Mouse (Mus musculus) frontal cortex, postnatal 25 days (tissue): ENCODE results near the gene Dennd1b.

Source experiments
- DNase-seq, 2 experiments: peaks; one replicate each; pipeline ENCODE4 v3.0.0; 2022; ENCODE audit warnings: low spot score in 2 of 2

Gene Dennd1b

DNA sequence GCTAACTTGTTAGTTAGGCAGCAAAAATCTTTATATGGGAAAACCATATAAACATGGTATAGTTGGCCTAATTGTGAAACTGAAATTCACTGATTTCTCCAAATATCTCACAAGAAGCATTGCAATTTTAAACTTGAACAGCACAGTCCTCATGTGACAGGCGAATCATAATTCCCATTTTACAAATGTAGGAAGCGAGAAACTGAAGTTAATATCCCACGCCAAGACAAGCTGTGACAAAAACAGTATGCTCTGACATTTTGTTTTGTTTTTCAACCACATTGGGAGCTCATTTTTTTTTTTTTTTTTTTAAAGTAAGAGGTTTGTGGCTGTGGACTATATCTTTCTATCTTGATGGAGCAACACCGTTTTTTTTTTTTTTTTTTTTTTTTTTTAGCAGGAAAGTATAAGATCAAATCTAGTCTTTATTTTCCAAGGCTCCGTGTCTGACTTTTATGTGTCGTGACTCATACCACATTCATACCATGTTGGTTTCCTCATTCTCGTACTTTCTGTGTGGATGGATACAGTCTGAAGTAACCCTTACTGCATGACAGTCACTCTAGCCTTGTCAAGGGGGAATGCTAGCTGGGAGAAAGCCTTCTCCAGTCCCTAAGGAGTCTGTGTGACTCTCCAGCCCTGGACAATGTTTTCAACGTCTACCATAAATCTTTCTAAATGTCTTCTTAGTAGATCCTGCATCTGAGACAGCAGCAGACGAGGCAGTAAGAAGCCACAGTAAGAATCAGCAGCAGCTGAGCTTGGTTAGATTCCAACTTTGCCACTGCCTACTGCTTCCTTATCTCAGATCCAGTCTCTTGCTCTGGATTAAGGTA is 751 bp upstream of the Dennd1b start:
- DNase-seq = no peak

DNA sequence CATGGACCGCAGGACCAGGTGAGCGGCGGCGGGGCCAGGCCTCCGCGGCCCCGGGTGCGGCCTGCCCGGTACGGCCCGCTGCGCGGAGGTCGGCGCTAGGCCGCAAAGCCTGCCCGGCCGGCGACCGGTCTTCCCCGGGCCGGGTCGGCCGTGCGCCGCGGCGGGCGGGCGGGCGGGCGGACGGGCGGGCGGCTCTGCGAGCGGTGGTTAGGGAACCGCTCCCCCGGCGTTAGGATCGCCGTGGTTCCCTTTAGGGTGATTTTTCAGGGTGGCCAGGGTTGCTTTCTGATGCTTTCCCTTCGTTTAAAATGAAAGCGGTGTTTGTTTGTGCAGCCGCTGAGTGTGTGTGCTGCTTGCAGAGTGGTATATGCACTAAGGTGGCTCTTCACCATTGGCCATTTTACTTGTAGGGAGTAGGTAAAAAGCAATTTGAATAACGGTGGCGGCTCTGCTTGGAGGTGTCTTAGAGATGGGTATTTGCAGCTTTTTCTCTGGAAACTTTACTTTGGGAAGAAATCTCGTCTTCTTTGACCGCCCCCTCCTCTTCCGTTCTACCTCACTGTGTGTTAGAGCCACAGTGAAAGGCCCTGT is 728 bp downstream of the Dennd1b start:
- DNase-seq = peak in 1 of 2 experiments; percentile 24

DNA sequence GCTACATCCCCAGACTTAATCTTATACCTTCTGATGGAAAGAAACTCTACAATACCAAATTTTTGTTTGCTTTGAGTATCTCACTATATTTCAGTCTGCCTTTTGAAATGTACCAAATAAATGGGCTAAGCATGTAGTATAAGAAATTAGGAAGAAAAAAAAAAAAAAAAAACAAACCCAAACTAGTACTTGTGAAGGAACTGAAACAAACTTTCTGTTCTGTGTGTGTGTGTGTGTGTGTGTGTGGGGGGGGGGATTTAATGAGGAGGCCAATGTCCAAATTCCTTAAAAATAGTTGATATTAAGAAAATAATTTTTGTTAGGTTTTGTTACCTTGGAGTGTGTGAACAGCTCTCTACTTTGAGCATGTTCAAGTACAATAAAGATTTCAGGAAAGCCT is 1.8 kb downstream of the Dennd1b start:
- no peak for DNase-seq

DNA sequence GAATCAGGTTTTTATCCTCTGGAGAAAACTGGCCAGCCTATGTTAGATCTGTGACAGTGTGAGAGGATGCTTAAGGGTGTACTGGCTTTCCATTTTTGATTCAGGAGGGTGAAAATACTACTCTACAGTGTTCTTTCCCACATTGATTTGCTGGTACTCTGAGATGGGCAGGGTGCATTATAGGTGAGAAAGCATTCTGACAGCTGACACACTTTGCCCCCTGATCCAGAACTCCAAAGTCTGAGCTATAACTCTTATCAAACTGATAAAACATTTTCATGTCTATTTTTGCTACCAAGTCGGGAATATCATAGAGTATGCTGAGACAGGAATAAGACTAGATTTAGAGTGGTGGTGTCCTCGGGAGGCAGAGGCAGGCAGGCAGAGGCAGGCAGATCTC is 2.3 kb downstream of the Dennd1b start:
- DNase-seq = no peak

DNA sequence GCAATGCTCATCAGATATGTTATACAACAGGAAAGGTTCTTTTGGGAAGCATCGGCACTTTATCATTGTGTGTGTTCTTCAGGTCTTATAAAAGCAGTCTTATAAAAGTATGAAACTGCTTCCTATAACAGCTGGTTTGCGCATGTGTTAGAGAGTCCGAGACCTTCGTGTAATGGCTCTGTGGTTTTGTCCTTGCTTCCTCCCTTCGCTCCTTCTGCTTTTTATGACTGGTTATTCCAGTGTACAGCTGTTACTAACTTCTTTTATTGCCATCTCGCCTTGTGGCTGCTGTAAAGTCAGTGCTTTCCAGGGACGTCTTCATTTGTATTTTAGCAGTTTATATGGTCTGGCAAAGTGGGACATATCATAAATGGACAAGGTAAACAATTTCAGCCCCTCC is 4.2 kb downstream of the Dennd1b start:
- no peak for DNase-seq

DNA sequence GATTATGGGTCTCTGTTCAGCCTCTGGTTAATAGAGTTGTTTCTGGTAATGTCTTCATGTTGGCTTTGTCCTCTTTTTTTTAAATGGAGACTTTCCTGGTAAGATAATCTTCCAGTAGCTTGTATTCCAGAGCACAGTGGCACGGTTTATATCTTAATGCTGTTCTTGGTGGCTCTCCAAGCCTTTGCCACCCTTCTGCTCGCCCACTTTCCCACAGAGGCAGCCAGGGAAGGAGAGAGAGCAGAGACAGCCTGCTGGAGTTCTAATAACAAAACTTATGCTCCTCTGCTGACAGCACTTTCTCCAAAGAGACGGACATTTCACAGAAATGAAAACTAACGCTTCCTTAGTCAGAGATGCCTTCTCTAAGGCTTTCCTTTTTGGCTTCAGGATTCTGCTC is 6.8 kb downstream of the Dennd1b start:
- DNase-seq = no peak

DNA sequence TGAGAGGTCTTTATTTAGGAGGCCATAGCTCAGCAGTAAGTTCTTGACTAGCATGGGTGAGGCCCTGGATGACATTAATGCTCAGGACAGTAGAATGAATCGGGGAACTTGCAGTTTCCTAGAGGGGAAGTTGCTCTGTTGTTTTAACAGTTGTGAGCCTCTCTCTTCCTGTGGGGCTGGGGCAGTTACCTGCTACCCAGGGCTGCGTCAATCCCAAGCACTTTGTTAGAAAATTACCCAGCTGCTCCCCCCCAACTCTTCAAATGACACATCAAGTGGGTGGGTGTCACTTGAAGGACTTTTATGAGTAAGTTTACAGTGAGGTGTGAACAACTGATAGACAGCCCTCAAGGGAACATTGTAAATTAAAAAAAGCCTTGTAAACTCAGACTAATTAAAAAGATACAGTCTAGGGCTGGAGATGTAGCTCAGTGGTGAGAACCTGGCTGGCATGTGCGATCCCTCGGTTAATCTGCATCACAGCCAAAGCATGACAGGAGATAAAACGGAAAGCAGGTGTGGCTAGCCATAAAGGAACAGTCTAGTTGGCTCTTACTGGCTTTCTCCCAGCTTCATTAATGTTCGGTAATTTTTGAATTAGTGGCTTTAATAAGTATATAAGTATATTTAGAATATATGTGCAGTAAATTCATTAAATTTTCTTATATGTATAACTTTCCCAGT is 10.4 kb downstream of the Dennd1b start:
- no peak for DNase-seq

DNA sequence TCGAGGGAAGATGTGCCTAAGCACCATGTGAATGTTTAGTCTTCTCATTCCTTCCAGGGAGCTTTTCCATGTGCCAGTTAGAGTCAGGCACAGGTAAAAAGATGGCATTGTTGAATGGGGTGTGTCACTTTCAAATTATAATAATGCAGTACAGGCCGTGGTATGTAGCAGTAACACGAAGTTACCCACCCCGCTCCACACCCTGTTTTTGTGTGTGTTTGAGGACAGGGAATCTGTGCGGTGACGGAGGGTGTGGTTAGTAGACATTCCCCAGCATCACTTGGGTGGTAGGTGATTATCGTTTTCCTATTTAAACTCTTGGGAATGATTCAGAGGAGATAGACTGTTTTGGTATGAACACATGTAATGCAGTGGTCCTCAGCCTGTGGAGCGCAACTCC is 11.6 kb downstream of the Dennd1b start:
- no peak for DNase-seq

DNA sequence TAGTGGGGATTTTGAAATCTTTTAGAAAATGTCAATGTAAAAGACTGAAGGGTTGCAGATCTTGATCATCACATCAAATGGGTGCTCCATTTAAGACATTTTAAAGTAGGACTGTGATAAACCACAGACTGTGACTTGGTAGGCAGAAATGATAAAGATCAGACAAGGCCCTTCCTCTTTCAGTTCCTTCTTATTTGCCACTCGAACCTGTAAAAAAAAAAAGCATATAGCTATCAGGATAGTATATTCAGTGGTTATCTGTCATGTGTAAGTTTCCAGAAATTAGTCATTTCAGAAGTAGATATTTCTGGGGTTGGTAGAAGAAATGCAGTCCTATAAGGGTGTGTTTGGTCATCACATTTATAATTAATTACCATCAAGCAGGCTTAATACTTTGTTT is 12.7 kb downstream of the Dennd1b start:
- no peak for DNase-seq

DNA sequence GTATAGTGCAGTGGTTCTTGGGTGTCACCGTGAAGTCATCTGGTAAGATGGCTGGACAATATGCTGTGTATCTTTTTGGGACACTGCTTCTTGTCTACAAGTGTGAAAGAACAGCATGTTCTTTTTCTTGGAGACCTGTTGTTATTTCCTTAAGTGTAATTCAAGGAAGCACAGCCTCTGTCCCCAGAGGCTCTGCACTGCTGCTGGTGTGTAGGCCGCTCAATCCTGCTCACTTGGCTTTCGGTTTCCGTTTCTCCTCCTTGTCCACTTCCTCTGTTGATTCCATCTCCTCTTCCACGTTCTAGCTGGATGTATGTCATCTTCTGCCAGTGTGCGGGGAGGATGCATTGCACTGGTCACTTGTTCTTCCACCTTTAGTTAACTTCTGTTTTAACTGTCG is 19.0 kb downstream of the Dennd1b start:
- no peak for DNase-seq

DNA sequence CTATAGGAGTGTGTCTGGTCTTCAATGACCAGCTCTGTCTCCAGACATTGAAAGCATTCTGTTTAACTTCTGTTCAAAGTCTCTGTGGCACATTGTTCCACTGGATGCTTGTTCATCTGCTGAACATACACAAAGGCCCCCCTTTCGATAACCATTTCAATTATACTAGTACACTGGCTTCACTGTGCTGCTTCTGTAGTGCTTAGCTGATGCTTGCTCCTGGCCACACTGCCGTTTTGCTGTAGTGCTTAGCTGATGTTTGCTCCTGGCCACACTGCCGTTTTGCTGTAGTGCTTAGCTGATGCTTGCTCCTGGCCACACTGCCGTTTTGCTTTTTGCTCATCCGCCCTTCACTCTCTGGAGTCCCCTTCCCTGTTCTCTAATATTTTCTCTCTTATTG is 19.4 kb downstream of the Dennd1b start:
- no peak for DNase-seq

DNA sequence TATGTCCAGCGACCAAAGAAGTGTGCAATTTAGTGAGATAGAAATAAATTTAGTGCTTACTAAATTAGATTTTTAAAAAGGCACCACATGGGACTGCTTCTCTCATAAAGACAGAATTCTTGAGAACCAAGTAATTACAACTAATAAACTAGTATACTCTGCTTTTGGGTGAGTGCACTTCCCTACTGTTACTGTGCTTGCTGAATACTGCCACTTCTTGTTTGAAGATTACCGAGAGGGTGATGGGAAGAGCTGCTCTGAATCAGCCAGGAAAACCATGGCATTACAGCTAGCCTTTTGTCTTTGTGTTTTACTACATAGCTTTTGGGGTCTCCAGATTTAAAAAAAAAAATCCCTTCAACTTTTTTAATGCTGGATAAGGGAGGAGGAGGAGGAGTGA is 19.8 kb downstream of the Dennd1b start:
- no peak for DNase-seq

DNA sequence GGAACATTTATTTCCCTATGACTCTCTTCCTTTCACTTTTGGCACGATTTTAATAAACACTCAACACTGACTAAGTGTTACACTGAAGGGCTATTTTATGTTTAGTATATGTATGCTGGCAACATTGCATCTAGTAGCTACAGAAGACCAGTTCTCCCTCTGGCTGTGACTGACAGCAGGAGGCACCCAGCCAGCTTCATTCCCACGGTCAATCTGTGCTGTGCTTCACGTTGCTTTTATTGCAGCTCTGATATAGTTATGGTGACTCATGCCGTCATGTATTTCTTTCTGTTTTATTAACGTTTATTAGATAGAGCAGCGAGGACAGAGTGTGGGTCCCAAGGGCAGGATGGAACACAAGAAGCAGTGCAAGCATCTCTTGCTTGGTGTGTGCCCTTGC is 20.2 kb downstream of the Dennd1b start:
- DNase-seq = no peak

DNA sequence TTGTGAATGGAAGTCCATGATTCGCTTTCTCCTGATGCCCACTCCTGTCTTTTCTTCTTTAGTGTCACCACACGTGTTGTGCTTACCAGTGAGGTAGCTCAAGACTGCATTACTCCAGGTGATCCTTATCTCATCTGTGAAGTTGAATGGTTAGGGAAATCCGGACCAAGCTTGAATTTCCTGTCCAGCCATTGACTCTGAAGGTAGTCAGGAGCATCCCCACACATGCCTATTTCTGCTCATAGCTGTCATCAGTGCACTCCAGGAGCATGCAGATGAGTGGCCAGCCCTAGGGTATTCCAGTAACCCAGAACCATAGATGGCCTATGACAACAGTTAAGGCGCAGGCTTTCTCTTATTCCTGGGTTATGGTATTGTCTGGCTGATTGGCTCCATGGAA is 20.9 kb downstream of the Dennd1b start:
- no peak for DNase-seq

DNA sequence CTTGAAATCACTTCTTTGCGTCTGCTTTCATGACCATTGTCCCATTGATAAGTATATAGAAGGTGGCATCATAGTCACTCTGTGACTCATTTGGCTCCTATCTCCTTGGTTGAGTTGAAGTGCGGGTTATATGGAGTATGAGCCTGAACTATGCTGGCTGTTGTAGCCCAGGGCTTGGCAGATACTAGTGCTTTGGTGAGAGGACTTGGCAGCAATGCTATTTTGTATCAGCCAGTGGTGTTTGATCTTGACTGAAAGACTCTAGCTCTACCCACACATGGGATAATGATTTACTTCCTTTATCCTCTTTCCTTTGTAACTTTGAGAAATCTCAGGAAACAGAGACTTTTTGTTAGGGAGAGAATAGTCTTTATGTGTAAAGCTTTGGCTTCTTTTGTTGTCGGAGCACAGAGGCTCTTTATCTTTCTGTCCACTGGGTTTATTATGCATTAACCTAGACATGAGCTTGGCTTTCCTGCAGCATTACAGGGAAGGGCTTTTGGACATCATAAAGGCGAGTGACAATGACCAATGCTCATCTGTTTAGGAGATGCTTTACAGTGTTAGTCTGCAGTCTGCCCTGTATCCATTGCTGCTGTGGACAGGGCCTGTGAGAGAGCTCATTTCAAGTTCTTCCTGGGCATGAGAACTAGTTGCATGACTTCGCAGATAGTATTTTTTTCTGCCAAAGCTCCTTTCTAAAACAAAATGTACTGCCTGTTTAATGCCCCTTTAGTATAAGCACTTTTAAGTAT is 29.3 kb downstream of the Dennd1b start:
- no peak for DNase-seq

DNA sequence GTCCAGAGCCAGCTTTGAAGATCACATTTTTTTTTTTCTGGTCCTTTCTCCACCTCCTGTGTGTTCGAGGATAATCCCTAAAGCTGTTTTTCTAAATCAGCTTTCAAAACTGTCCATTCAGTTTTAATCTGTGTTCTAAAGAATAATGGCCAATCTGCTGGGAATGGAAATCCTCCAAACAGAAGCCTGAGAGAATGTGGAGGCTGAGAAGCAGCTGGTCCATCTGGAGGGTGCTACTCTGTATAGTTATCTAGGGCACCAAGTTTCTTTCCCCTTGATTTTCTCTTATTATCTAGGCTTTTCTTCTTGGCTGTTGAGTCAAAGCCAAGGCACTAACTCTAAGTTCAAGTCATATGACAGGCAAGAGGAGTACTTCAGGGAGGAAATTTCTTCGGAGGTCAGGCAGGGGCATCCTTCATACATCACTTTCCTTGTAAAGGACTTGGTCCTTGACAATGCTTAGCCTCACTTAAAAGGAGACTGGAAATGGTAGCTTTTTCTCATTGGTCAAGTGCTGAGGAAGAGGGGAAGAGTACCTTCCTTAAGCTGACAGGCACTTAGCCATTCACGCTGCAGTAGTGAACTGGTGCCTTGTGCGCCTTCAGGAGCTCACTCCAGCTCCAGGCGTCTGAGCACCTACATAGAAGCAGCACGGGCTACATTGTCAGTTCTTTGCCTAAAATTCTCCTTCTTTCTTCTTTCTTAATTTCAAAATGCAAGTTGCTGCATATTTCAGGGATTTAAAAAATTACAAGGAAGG is 32.6 kb downstream of the Dennd1b start:
- no peak for DNase-seq

DNA sequence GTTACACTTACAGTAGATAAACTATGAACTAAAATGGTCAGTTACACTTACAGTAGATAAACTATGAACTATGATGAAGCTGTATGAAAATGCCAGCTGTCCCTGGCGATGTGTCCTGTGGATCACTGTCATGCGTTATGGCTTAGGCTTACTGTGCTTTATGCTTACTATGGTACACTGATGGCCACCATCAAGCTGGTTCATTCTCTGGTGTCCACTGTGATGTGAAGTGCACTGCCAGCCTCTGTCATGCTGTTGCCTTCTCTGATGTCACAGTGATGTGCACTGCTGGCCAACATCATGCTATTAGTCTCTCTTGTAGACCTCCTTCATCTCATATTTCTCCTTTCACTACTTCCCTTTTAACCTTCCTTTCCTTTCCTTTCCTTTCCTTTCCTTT is 33.4 kb downstream of the Dennd1b start:
- DNase-seq = no peak

DNA sequence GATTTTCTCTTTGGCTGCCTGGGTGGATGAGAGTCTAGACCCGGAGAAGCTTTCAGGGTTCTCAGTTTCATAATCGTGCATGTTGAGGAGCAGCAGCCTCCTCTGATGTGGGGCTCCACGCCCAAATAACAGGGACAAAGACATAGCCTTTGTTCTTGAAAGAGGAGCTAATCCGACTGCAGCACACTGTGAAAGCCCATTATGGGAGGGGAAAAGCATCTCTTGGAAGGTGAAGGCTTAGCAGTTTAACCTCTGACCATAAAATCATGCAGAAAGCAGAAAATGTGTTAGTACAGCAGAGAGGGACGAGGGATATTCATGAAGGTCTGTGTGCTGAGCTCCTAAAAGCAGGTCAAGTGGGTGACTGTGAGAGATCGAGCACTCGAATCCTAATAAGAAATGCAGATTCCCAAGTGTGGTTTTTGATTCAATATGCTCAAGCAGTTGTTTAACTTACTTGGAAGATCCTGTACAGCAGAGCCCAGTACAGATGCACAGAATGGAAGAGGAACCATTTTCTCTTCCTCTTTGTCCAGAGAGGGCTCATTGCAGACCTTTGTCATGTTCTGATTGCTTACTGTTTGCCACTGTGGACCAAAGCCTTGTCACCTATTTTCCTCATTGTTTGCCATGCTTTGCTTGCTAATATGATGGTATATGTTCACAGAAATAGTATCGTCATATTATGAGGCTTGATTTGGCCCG is 37.6 kb downstream of the Dennd1b start:
- no peak for DNase-seq

DNA sequence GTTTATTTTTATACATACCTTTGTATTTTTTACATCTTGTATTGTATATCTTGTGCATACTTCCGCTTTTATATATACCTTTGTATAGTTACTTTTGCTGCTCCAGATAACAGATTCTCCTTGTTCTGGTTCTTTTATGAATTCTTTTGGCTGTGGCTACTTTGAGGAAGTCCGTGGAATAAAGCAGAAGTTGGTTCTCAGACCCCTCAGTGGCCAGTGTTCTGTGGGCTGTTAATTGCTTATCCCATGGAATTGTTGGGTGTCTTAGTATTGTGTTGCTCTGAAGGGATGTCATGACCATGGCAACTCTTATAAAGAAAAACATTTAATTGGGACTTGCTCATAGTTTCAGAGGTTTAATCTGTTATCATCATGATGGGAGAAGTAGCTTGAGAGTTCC is 40.3 kb downstream of the Dennd1b start:
- DNase-seq = no peak

DNA sequence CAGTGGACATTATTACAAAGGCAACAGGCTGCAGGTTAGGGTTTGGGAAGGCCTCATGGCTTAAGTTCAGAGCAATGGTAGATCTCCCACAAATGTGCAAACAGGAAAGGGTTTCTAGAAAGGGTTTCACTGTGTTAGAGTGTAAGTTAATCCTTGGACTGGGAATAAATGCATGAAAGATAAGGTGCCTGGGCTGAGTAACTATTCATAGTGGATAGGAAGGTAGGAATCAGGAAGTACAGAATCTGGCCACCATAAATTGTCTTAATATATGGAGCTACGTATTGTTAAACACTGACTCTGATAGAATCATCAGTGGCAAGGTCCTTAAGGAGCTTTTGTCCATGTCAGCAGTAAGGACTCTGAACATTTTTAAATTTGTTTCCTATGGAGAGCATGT is 42.8 kb downstream of the Dennd1b start:
- DNase-seq = no peak

DNA sequence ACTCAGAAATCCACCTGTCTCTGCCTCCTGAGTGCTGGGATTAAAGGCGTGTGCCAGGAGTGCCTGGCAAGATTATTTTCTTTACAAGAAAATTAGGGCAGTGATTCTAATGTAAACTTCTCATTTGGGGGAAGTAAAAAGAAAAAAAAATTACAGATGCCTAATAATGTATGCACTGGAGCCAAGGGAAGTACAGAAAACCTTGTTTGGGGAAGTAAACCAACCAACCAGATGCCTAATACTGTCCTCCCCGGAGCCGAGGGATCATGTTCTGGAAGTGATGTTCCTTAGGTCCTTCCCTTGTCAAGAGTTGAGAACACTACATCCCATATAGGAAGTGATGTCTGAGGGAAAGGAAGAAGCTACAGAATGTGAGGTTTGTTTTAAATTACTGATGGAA is 44.2 kb downstream of the Dennd1b start:
- no peak for DNase-seq
